Mouse (Mus musculus): ENCODE data around the gene Klc3. TPM values are rescaled to one million over a fixed set of nuclear protein-coding genes. Genes with fewer than 3 reads are reported as not detected.

The Klc3 gene
- polyA plus RNA-seq, 1 experiment = 1.5 TPM

GRCm38 (mm10) chr7:19359299-19359891 lies 44.5 kb downstream of the Klc3 start, which contains the start of the genes Cd3eap and Ppp1r13l:
Gene Cd3eap, minus strand, starts transcription at chr7:19359483.
Gene Ppp1r13l, plus strand, starts transcription at chr7:19359749.
- peak; percentile 96 for DNase-seq (ENCODE audit: low read depth)
- TF ChIP-seq POLR2A (IDR thresholded peaks at IDR 0.05; ENCODE audit: borderline replicate concordance, extremely low read depth, insufficient read depth, insufficient read length, poor library complexity, severe bottlenecking) = peak; percentile 35; the same call in 1 of the 2 replicates
- TF ChIP-seq CTCF (IDR thresholded peaks at IDR 0.05; ENCODE audit: borderline replicate concordance, extremely low read depth, insufficient read depth, insufficient read length) = no peak

- DNase-seq (ENCODE audit: low read depth) = no peak
- TF ChIP-seq POLR2A (IDR thresholded peaks at IDR 0.05; ENCODE audit: borderline replicate concordance, extremely low read depth, insufficient read depth, insufficient read length, poor library complexity, severe bottlenecking) (no peak), CTCF (IDR thresholded peaks at IDR 0.05; ENCODE audit: borderline replicate concordance, extremely low read depth, insufficient read depth, insufficient read length) (no peak)
These were observed 45.3 kb downstream of the Klc3 start for GRCm38 (mm10) chr7:19358634-19359033.

- DNase-seq (ENCODE audit: low read depth) = no peak
- TF ChIP-seq POLR2A (IDR thresholded peaks at IDR 0.05; ENCODE audit: borderline replicate concordance, extremely low read depth, insufficient read depth, insufficient read length, poor library complexity, severe bottlenecking) = no peak
- no peak for TF ChIP-seq CTCF (IDR thresholded peaks at IDR 0.05; ENCODE audit: borderline replicate concordance, extremely low read depth, insufficient read depth, insufficient read length)
These were observed 46.2 kb downstream of the Klc3 start for GRCm38 (mm10) chr7:19357381-19358375.

- no peak for DNase-seq (ENCODE audit: low read depth)
- TF ChIP-seq POLR2A (IDR thresholded peaks at IDR 0.05; ENCODE audit: borderline replicate concordance, extremely low read depth, insufficient read depth, insufficient read length, poor library complexity, severe bottlenecking) (no peak), CTCF (IDR thresholded peaks at IDR 0.05; ENCODE audit: borderline replicate concordance, extremely low read depth, insufficient read depth, insufficient read length) (no peak)
These were observed 47.6 kb downstream of the Klc3 start for GRCm38 (mm10) chr7:19356311-19356710.

- TF ChIP-seq POLR2A (IDR thresholded peaks at IDR 0.05; ENCODE audit: borderline replicate concordance, extremely low read depth, insufficient read depth, insufficient read length, poor library complexity, severe bottlenecking) (no peak), CTCF (IDR thresholded peaks at IDR 0.05; ENCODE audit: borderline replicate concordance, extremely low read depth, insufficient read depth, insufficient read length) (no peak)
- no peak for DNase-seq (ENCODE audit: low read depth)
These were observed 48.9 kb downstream of the Klc3 start for GRCm38 (mm10) chr7:19354991-19355390.

GRCm38 (mm10) chr7:19350221-19350620 lies 53.7 kb downstream of the Klc3 start:
- no peak for DNase-seq (ENCODE audit: low read depth)
- TF ChIP-seq CTCF (IDR thresholded peaks at IDR 0.05; ENCODE audit: borderline replicate concordance, extremely low read depth, insufficient read depth, insufficient read length) (no peak), POLR2A (IDR thresholded peaks at IDR 0.05; ENCODE audit: borderline replicate concordance, extremely low read depth, insufficient read depth, insufficient read length, poor library complexity, severe bottlenecking) (no peak)

- TF ChIP-seq POLR2A (IDR thresholded peaks at IDR 0.05; ENCODE audit: borderline replicate concordance, extremely low read depth, insufficient read depth, insufficient read length, poor library complexity, severe bottlenecking) (no peak), CTCF (IDR thresholded peaks at IDR 0.05; ENCODE audit: borderline replicate concordance, extremely low read depth, insufficient read depth, insufficient read length) (no peak)
- DNase-seq (ENCODE audit: low read depth) = no peak
These were observed 54.6 kb downstream of the Klc3 start for GRCm38 (mm10) chr7:19349188-19349915.

- peak; percentile 31; the same call in 1 of the 2 replicates for TF ChIP-seq POLR2A (IDR thresholded peaks at IDR 0.05; ENCODE audit: borderline replicate concordance, extremely low read depth, insufficient read depth, insufficient read length, poor library complexity, severe bottlenecking)
- no peak for TF ChIP-seq CTCF (IDR thresholded peaks at IDR 0.05; ENCODE audit: borderline replicate concordance, extremely low read depth, insufficient read depth, insufficient read length)
- peak; percentile 98 for DNase-seq (ENCODE audit: low read depth)
These were observed 58.9 kb downstream of the Klc3 start for GRCm38 (mm10) chr7:19344938-19345471.

Other genes with a start within 250 kb of the Klc3 start
- 9.6 and 24.5 TPM in 2 replicates for gene Gipr, start 238.0 kb downstream of the Klc3 start, polyA plus RNA-seq (2012; rRNA removed)
- gene Eml2, start 227.7 kb downstream of the Klc3 start, polyA plus RNA-seq (2012; rRNA removed) = 42.4 and 48.3 TPM in 2 replicates
- 4.7 and 5.3 TPM in 2 replicates for gene Gpr4, start 191.6 kb downstream of the Klc3 start, polyA plus RNA-seq (2012; rRNA removed)
- gene Opa3, start 175.8 kb downstream of the Klc3 start, polyA plus RNA-seq (2012; rRNA removed) = 31.1 and 33.3 TPM in 2 replicates
- gene Vasp, start 132.3 kb downstream of the Klc3 start, polyA plus RNA-seq (2012; rRNA removed) = 66.4 and 89.0 TPM in 2 replicates
- gene Ppm1n, start 124.0 kb downstream of the Klc3 start, polyA plus RNA-seq (2012; rRNA removed) = 1.1 and 1.3 TPM in 2 replicates
- 159 and 189 TPM in 2 replicates for gene Rtn2, start 121.5 kb downstream of the Klc3 start, polyA plus RNA-seq (2012; rRNA removed)
- 0.19 and 0.23 TPM in 2 replicates for gene Fosb, start 94.1 kb downstream of the Klc3 start, polyA plus RNA-seq (2012; rRNA removed)
- 65.1 and 81.9 TPM in 2 replicates for gene Ercc1, start 59.3 kb downstream of the Klc3 start, polyA plus RNA-seq (2012; rRNA removed)
- 11.9 and 12.7 TPM in 2 replicates for gene Cd3eap, start 44.6 kb downstream of the Klc3 start, polyA plus RNA-seq (2012; rRNA removed)
- gene Ppp1r13l, start 44.4 kb downstream of the Klc3 start, polyA plus RNA-seq (2012; rRNA removed) = 8.2 and 8.9 TPM in 2 replicates
- gene Ercc2, start 22.1 kb downstream of the Klc3 start, polyA plus RNA-seq (2012; rRNA removed) = 81.7 and 106 TPM in 2 replicates
- 0.24 and 0.31 TPM in 2 replicates for gene Ckm, start 672 bp upstream of the Klc3 start, polyA plus RNA-seq (2012; rRNA removed)
- gene Mark4, start 54.7 kb upstream of the Klc3 start, polyA plus RNA-seq (2012; rRNA removed) = 50.7 and 67.0 TPM in 2 replicates
- gene Exoc3l2, start 59.2 kb upstream of the Klc3 start, polyA plus RNA-seq (2012; rRNA removed) = 0.91 and 1.0 TPM in 2 replicates
- 11.2 and 14.6 TPM in 2 replicates for gene Bloc1s3, start 104.3 kb upstream of the Klc3 start, polyA plus RNA-seq (2012; rRNA removed)
- 29.0 and 38.3 TPM in 2 replicates for gene Trappc6a, start 104.3 kb upstream of the Klc3 start, polyA plus RNA-seq (2012; rRNA removed)
- gene Nkpd1, start 113.7 kb upstream of the Klc3 start, polyA plus RNA-seq (2012; rRNA removed) = 0.51 and 0.68 TPM in 2 replicates
- 116 and 136 TPM in 2 replicates for gene Ppp1r37, start 159.0 kb upstream of the Klc3 start, polyA plus RNA-seq (2012; rRNA removed)
- 1.4 and 1.6 TPM in 2 replicates for gene Zfp296, start 173.2 kb upstream of the Klc3 start, polyA plus RNA-seq (2012; rRNA removed)
- gene Gemin7, start 173.5 kb upstream of the Klc3 start, polyA plus RNA-seq (2012; rRNA removed) = 67.3 and 72.9 TPM in 2 replicates
- gene Clasrp, start 200.4 kb upstream of the Klc3 start, polyA plus RNA-seq (2012; rRNA removed) = 154 and 197 TPM in 2 replicates
- gene Relb, start 225.3 kb upstream of the Klc3 start, polyA plus RNA-seq (2012; rRNA removed) = 4.8 and 5.3 TPM in 2 replicates